Comparison of ENCODE assay signal across 19 mouse cellular contexts in genomic region chr15:99018630-99019029, GRCm38 (mm10). TPM values are rescaled to one million over a fixed set of nuclear protein-coding genes. Genes with fewer than 3 reads are reported as not detected.
DNase-seq lines count a peak whose midpoint lies in the region; ATAC-seq lines count a peak whose summit lies in the region.
"Had no signal": no experiment of that assay in that cellular context is flagged by ENCODE, and none has a peak within 500 bp of the region (broad histone marks: within the 10 kb centered on the region; RNA-seq: fewer than 3 reads in every experiment).

No protein-coding gene starts in this region.

- no peak overlapping the region for H3K4me3 ChIP-seq in hindbrain, embryonic 15.5 days
- H3K4me3 ChIP-seq in hindbrain, embryonic 12.5 days: no peak overlapping the region
- H3K4me3 ChIP-seq in midbrain, embryonic 14.5 days (replicated peaks; ENCODE audit: low read depth, low read length): no peak overlapping the region
- no peak overlapping the region for H3K4me3 ChIP-seq in midbrain, embryonic 11.5 days (ENCODE audit: low read depth, low read length)
- no peak overlapping the region for H3K4me3 ChIP-seq in embryonic facial prominence, embryonic 14.5 days (ENCODE audit: low read depth, low read length)
- no peak overlapping the region for H3K4me3 ChIP-seq in neural tube, embryonic 15.5 days (replicated peaks)
- H3K4me3 ChIP-seq: forebrain, embryonic 15.5 days; myocyte; stomach, embryonic 15.5 days had no signal

- H3K27ac ChIP-seq in hindbrain, embryonic 15.5 days (replicated peaks): peak overlapping the region; percentile 66
- H3K27ac ChIP-seq in hindbrain, embryonic 12.5 days: no peak overlapping the region
- H3K27ac ChIP-seq in midbrain, embryonic 14.5 days (replicated peaks; ENCODE audit: low read depth, low read length): peak overlapping the region; percentile 68; the same call in 1 of the 2 replicates
- no peak overlapping the region for H3K27ac ChIP-seq in midbrain, embryonic 11.5 days (ENCODE audit: low read depth, low read length)
- H3K27ac ChIP-seq in embryonic facial prominence, embryonic 14.5 days (replicated peaks; ENCODE audit: low read depth, low read length): peak overlapping the region; percentile 83
- H3K27ac ChIP-seq in neural tube, embryonic 15.5 days (replicated peaks): peak overlapping the region; percentile 69
- H3K27ac ChIP-seq: forebrain, embryonic 15.5 days; heart, embryonic 15.5 days; stomach, embryonic 15.5 days had no signal

- H3K4me2 ChIP-seq in hindbrain, embryonic 15.5 days: no peak overlapping the region
- no peak overlapping the region for H3K4me2 ChIP-seq in hindbrain, embryonic 12.5 days (replicated peaks)
- no peak overlapping the region for H3K4me2 ChIP-seq in midbrain, embryonic 14.5 days (ENCODE audit: low read length)
- H3K4me2 ChIP-seq in midbrain, embryonic 11.5 days: no peak overlapping the region
- no peak overlapping the region for H3K4me2 ChIP-seq in embryonic facial prominence, embryonic 14.5 days (ENCODE audit: low read depth, low read length)
- 0 out of 2 replicates have a peak overlapping the region, but pooled peaks have one; percentile 9 for H3K4me2 ChIP-seq in neural tube, embryonic 15.5 days
- H3K4me2 ChIP-seq: forebrain, embryonic 15.5 days had no signal

- DNase-seq in midbrain, embryonic 14.5 days: no peak
- no peak for DNase-seq in midbrain, embryonic 11.5 days (ENCODE audit: low spot score, missing footprints)
- no peak for DNase-seq in embryonic facial prominence, embryonic 14.5 days (ENCODE audit: low spot score)
- no peak for DNase-seq in retina, postnatal 1 day
- DNase-seq: adrenal gland, postnatal 36 days; cerebellum, postnatal 36 days; gastrocnemius, postnatal 14 days; liver; lung, adult 2 months; thymus, postnatal 25 days had no signal

- ATAC-seq in hindbrain, embryonic 15.5 days (ENCODE audit: low FRiP score, low read depth): no peak
- no peak for ATAC-seq in hindbrain, embryonic 12.5 days (ENCODE audit: low FRiP score)
- ATAC-seq in midbrain, embryonic 14.5 days (ENCODE audit: low FRiP score, low TSS enrichment): no peak
- no peak for ATAC-seq in midbrain, embryonic 11.5 days (ENCODE audit: low FRiP score)
- no peak for ATAC-seq in embryonic facial prominence, embryonic 14.5 days (ENCODE audit: low read depth)
- ATAC-seq in neural tube, embryonic 15.5 days (ENCODE audit: low FRiP score): no peak
- ATAC-seq in megakaryocyte-erythroid progenitor cell, adult 5-6 weeks (replicated peaks; ENCODE audit: low FRiP score, low TSS enrichment, poor library complexity, severe bottlenecking): no peak
- ATAC-seq: forebrain, embryonic 15.5 days; inflammation-experienced regulatory T-cells, adult 6 months had no signal

- H3K27me3 ChIP-seq in hindbrain, embryonic 15.5 days: no peaks in the 10 kb centered on the region
- no peaks in the 10 kb centered on the region for H3K27me3 ChIP-seq in hindbrain, embryonic 12.5 days
- H3K27me3 ChIP-seq in midbrain, embryonic 14.5 days (ENCODE audit: control insufficient read depth, insufficient read depth, low read length): no peaks in the 10 kb centered on the region
- no peaks in the 10 kb centered on the region for H3K27me3 ChIP-seq in midbrain, embryonic 11.5 days (ENCODE audit: control insufficient read depth, insufficient read depth, low read length)
- H3K27me3 ChIP-seq in embryonic facial prominence, embryonic 14.5 days (replicated peaks; ENCODE audit: control insufficient read depth, insufficient read depth, low read length): no peaks in the 10 kb centered on the region
- no peaks in the 10 kb centered on the region for H3K27me3 ChIP-seq in neural tube, embryonic 15.5 days (replicated peaks)
- H3K27me3 ChIP-seq: forebrain, embryonic 15.5 days; heart, embryonic 15.5 days; stomach, embryonic 15.5 days had no signal

- H3K9me3 ChIP-seq in hindbrain, embryonic 15.5 days: no peaks in the 10 kb centered on the region
- peaks cover 5% of the 10 kb centered on the region for H3K9me3 ChIP-seq in hindbrain, embryonic 12.5 days (replicated peaks)
- H3K9me3 ChIP-seq in midbrain, embryonic 14.5 days (ENCODE audit: control insufficient read depth, low read length): no peaks in the 10 kb centered on the region
- peaks cover 2% of the 10 kb centered on the region; the same call in 1 of the 2 replicates for H3K9me3 ChIP-seq in midbrain, embryonic 11.5 days (ENCODE audit: control insufficient read depth, low read length)
- H3K9me3 ChIP-seq in embryonic facial prominence, embryonic 14.5 days (ENCODE audit: control insufficient read depth, low read length): no peaks in the 10 kb centered on the region
- no peaks in the 10 kb centered on the region for H3K9me3 ChIP-seq in neural tube, embryonic 15.5 days (replicated peaks)
- H3K9me3 ChIP-seq: forebrain, embryonic 15.5 days; heart, embryonic 15.5 days; stomach, embryonic 15.5 days had no signal

- peaks cover 11% of the 10 kb centered on the region; the same call in 1 of the 2 replicates for H3K4me1 ChIP-seq in hindbrain, embryonic 15.5 days (replicated peaks)
- peaks cover 3% of the 10 kb centered on the region; the same call in 1 of the 2 replicates for H3K4me1 ChIP-seq in hindbrain, embryonic 12.5 days
- H3K4me1 ChIP-seq in midbrain, embryonic 14.5 days (ENCODE audit: control insufficient read depth, insufficient read depth, low read length): peaks cover 10% of the 10 kb centered on the region
- no peaks in the 10 kb centered on the region for H3K4me1 ChIP-seq in midbrain, embryonic 11.5 days (ENCODE audit: control insufficient read depth, insufficient read depth, low read length)
- H3K4me1 ChIP-seq in embryonic facial prominence, embryonic 14.5 days (ENCODE audit: control insufficient read depth, insufficient read depth, low read length): peaks cover 19% of the 10 kb centered on the region
- peaks cover 21% of the 10 kb centered on the region for H3K4me1 ChIP-seq in neural tube, embryonic 15.5 days

- H3K36me3 ChIP-seq in hindbrain, embryonic 15.5 days: no peaks in the 10 kb centered on the region
- no peaks in the 10 kb centered on the region for H3K36me3 ChIP-seq in hindbrain, embryonic 12.5 days
- no peaks in the 10 kb centered on the region for H3K36me3 ChIP-seq in midbrain, embryonic 14.5 days (ENCODE audit: control insufficient read depth, insufficient read depth, low read length)
- H3K36me3 ChIP-seq in midbrain, embryonic 11.5 days (ENCODE audit: control insufficient read depth, insufficient read depth, low read length): no peaks in the 10 kb centered on the region
- no peaks in the 10 kb centered on the region for H3K36me3 ChIP-seq in embryonic facial prominence, embryonic 14.5 days (ENCODE audit: control insufficient read depth, insufficient read depth, low read length)
- no peaks in the 10 kb centered on the region for H3K36me3 ChIP-seq in neural tube, embryonic 15.5 days
- H3K36me3 ChIP-seq: forebrain, embryonic 15.5 days; heart, embryonic 15.5 days; stomach, embryonic 15.5 days had no signal

- no peak overlapping the region for H3K9ac ChIP-seq in hindbrain, embryonic 15.5 days
- H3K9ac ChIP-seq in hindbrain, embryonic 12.5 days: no peak overlapping the region
- H3K9ac ChIP-seq in midbrain, embryonic 14.5 days (replicated peaks; ENCODE audit: low read length): no peak overlapping the region
- no peak overlapping the region for H3K9ac ChIP-seq in midbrain, embryonic 11.5 days (ENCODE audit: low read length)
- H3K9ac ChIP-seq in embryonic facial prominence, embryonic 14.5 days (ENCODE audit: low read depth, low read length): 0 out of 2 replicates have a peak overlapping the region, but pooled peaks have one; percentile 10
- no peak overlapping the region for H3K9ac ChIP-seq in neural tube, embryonic 15.5 days (replicated peaks)
- H3K9ac ChIP-seq: forebrain, embryonic 15.5 days; heart, embryonic 15.5 days; stomach, embryonic 15.5 days had no signal

- WGBS in hindbrain, embryonic 15.5 days: 86% methylated on average over 4 of the region's 4 CpGs
- WGBS in hindbrain, embryonic 12.5 days: 89% methylated on average over 4 of the region's 4 CpGs
- WGBS in midbrain, embryonic 14.5 days: 84% methylated on average over 4 of the region's 4 CpGs
- 75% methylated on average over 4 of the region's 4 CpGs for WGBS in midbrain, embryonic 11.5 days
- 68% methylated on average over 4 of the region's 4 CpGs for WGBS in embryonic facial prominence, embryonic 14.5 days
- 68% methylated on average over 4 of the region's 4 CpGs for WGBS in neural tube, embryonic 15.5 days

RNA-seq across cellular contexts. Expression of gene Tuba1c, which starts 11.1 kb away (rescaled TPM):
- 22.5 and 25.3 TPM in 2 replicates for polyA plus RNA-seq in hindbrain, embryonic 15.5 days (2015; fragmentation: Nextera tagmentation; extraction: Ambion mirVana)
- polyA plus RNA-seq in hindbrain, embryonic 12.5 days (2016; fragmentation: Nextera tagmentation; extraction: Ambion mirVana): 59.6 and 72.4 TPM in 2 replicates
- 13.5 and 24.8 TPM in 2 replicates for polyA plus RNA-seq in midbrain, embryonic 14.5 days (2014; fragmentation: Nextera tagmentation; extraction: Ambion mirVana)
- 102 and 106 TPM in 2 replicates for polyA plus RNA-seq in midbrain, embryonic 11.5 days (2014; fragmentation: Nextera tagmentation; extraction: Ambion mirVana)
- polyA plus RNA-seq in embryonic facial prominence, embryonic 14.5 days (2014; fragmentation: Nextera tagmentation; extraction: Ambion mirVana): 133 and 149 TPM in 2 replicates
- 12.4 and 52.6 TPM in 2 replicates for polyA plus RNA-seq in neural tube, embryonic 15.5 days (2015; fragmentation: Nextera tagmentation; extraction: Ambion mirVana)
- total RNA-seq in megakaryocyte-erythroid progenitor cell, adult 5-6 weeks (2014; fragmentation: Nextera tagmentation): 85.6 and 109 TPM in 2 replicates
- 34.5 and 41.4 TPM in 2 replicates for total RNA-seq in megakaryocyte-erythroid progenitor cell, adult 5-6 weeks (2017)

RNA-seq across cellular contexts. Expression of gene Prph, which starts 36.3 kb away (rescaled TPM):
- polyA plus RNA-seq in hindbrain, embryonic 15.5 days (2015; fragmentation: Nextera tagmentation; extraction: Ambion mirVana): 57.5 and 89.3 TPM in 2 replicates
- polyA plus RNA-seq in hindbrain, embryonic 12.5 days (2016; fragmentation: Nextera tagmentation; extraction: Ambion mirVana): 23.3 and 35.6 TPM in 2 replicates
- 11.7 and 15.5 TPM in 2 replicates for polyA plus RNA-seq in midbrain, embryonic 14.5 days (2014; fragmentation: Nextera tagmentation; extraction: Ambion mirVana)
- 3.6 and 4.8 TPM in 2 replicates for polyA plus RNA-seq in midbrain, embryonic 11.5 days (2014; fragmentation: Nextera tagmentation; extraction: Ambion mirVana)
- 66.3 and 71.0 TPM in 2 replicates for polyA plus RNA-seq in embryonic facial prominence, embryonic 14.5 days (2014; fragmentation: Nextera tagmentation; extraction: Ambion mirVana)
- 185 and 209 TPM in 2 replicates for polyA plus RNA-seq in neural tube, embryonic 15.5 days (2015; fragmentation: Nextera tagmentation; extraction: Ambion mirVana)
- not detected in 2 replicates for total RNA-seq in megakaryocyte-erythroid progenitor cell, adult 5-6 weeks (2014; fragmentation: Nextera tagmentation)
- total RNA-seq in megakaryocyte-erythroid progenitor cell, adult 5-6 weeks (2017): not detected in 2 replicates
- polyA plus RNA-seq: inflammation-experienced regulatory T-cells, adult 6 months had no signal

RNA-seq across cellular contexts. Expression of gene Troap, which starts 55.7 kb away (rescaled TPM):
- polyA plus RNA-seq in hindbrain, embryonic 15.5 days (2015; fragmentation: Nextera tagmentation; extraction: Ambion mirVana): 8.5 and 10.1 TPM in 2 replicates
- polyA plus RNA-seq in hindbrain, embryonic 12.5 days (2016; fragmentation: Nextera tagmentation; extraction: Ambion mirVana): 24.1 and 29.2 TPM in 2 replicates
- 3.9 and 4.9 TPM in 2 replicates for polyA plus RNA-seq in midbrain, embryonic 14.5 days (2014; fragmentation: Nextera tagmentation; extraction: Ambion mirVana)
- polyA plus RNA-seq in midbrain, embryonic 11.5 days (2014; fragmentation: Nextera tagmentation; extraction: Ambion mirVana): 19.7 and 27.2 TPM in 2 replicates
- polyA plus RNA-seq in embryonic facial prominence, embryonic 14.5 days (2014; fragmentation: Nextera tagmentation; extraction: Ambion mirVana): 15.3 and 24.4 TPM in 2 replicates
- polyA plus RNA-seq in neural tube, embryonic 15.5 days (2015; fragmentation: Nextera tagmentation; extraction: Ambion mirVana): 4.6 and 10.3 TPM in 2 replicates
- 25.0 and 40.8 TPM in 2 replicates for total RNA-seq in megakaryocyte-erythroid progenitor cell, adult 5-6 weeks (2014; fragmentation: Nextera tagmentation)
- 6.6 and 37.9 TPM in 2 replicates for total RNA-seq in megakaryocyte-erythroid progenitor cell, adult 5-6 weeks (2017)

Comparison
In these comparisons a context has a peak if more than half of its experiments do, and no peak if none do; other contexts are left out.
1. H3K27ac ChIP-seq: peak in hindbrain, embryonic 15.5 days (single experiment), midbrain, embryonic 14.5 days (single experiment), embryonic facial prominence, embryonic 14.5 days (single experiment) and neural tube, embryonic 15.5 days (single experiment); none in hindbrain, embryonic 12.5 days (single experiment) and midbrain, embryonic 11.5 days (single experiment).